ENCODE assay signal across 24 mouse cellular contexts in the genomic region with DNA sequence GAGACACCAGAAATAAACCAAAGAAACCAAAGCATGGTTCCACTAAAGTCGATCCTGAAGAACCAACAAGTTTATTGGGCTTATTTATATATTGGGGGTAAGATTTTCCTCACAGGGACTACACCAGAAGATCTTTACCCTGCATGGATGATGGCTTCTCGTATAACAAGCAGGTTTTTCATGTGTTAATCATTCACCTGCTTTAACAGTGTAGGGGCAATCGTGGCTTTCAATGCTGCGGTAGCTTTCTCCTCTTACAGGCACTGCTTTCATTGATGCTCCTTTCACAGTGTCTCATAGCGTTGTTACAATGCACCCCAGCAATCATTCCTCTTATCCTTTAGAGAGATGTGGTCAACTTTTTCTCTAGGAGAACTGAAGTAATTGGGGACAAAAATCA. TPM values are rescaled to one million over a fixed set of nuclear protein-coding genes. Genes with fewer than 3 reads are reported as not detected.
A peak's percentile ranks its signal among the peaks of the same experiment; 100 is the strongest.
DNase-seq lines count a peak whose midpoint lies in the region; ATAC-seq and TF ChIP-seq lines count a peak whose summit lies in the region.
"Had no signal": no experiment of that assay in that cellular context is flagged by ENCODE, and none has a peak within 500 bp of the region (broad histone marks: within the 10 kb centered on the region; RNA-seq: fewer than 3 reads in every experiment).

No protein-coding gene starts in this region.

- peak; percentile 8 for DNase-seq in kidney, adult 2 months
- no peak for DNase-seq in kidney, postnatal 25 days
- DNase-seq: adrenal gland, adult 2 months; adrenal gland, postnatal 10 days; adrenal gland, postnatal 25 days; cerebellum, adult 11 months; cerebellum, adult 18-20 months; cerebellum, adult 8-10 months; cerebellum, adult 9-11 months; cerebellum, postnatal 14 days; cerebellum, postnatal 36 days; embryo, embryonic 11 days had no signal

- WGBS in kidney, adult 2 months: 27% methylated on average over 5 of the region's 5 CpGs
- 50% methylated on average over 5 of the region's 5 CpGs for WGBS in kidney, embryonic 14.5 days
- 47% methylated on average over 5 of the region's 5 CpGs for WGBS in kidney, embryonic 15.5 days

- H3K27me3 ChIP-seq in kidney, adult 2 months (replicated peaks; ENCODE audit: control insufficient read depth, insufficient read depth, low read length): no peaks in the 10 kb centered on the region
- no peaks in the 10 kb centered on the region for H3K27me3 ChIP-seq in kidney, embryonic 14.5 days (ENCODE audit: control insufficient read depth, insufficient read depth, low read length)
- no peaks in the 10 kb centered on the region for H3K27me3 ChIP-seq in kidney, embryonic 15.5 days
- H3K27me3 ChIP-seq: embryonic facial prominence, embryonic 13.5 days; embryonic facial prominence, embryonic 15.5 days; forebrain, embryonic 12.5 days had no signal

- H3K9me3 ChIP-seq in kidney, embryonic 14.5 days (ENCODE audit: control insufficient read depth, low read length): no peaks in the 10 kb centered on the region
- no peaks in the 10 kb centered on the region for H3K9me3 ChIP-seq in kidney, embryonic 15.5 days (replicated peaks)
- H3K9me3 ChIP-seq: embryonic facial prominence, embryonic 13.5 days; embryonic facial prominence, embryonic 15.5 days; forebrain, embryonic 10.5 days; forebrain, embryonic 12.5 days had no signal

- H3K9ac ChIP-seq in kidney, embryonic 14.5 days (ENCODE audit: low read depth, low read length): no peak overlapping the region
- H3K9ac ChIP-seq in kidney, embryonic 15.5 days: no peak overlapping the region
- H3K9ac ChIP-seq: embryonic facial prominence, embryonic 13.5 days; embryonic facial prominence, embryonic 15.5 days; forebrain, embryonic 12.5 days had no signal

- H3K4me1 ChIP-seq in kidney, adult 2 months (ENCODE audit: control insufficient read depth, insufficient read depth, low read length): no peaks in the 10 kb centered on the region
- H3K4me1 ChIP-seq in kidney, embryonic 14.5 days (ENCODE audit: control insufficient read depth, insufficient read depth, low read length): no peaks in the 10 kb centered on the region
- no peaks in the 10 kb centered on the region for H3K4me1 ChIP-seq in kidney, embryonic 15.5 days
- H3K4me1 ChIP-seq: embryonic facial prominence, embryonic 13.5 days; embryonic facial prominence, embryonic 15.5 days; forebrain, embryonic 10.5 days; forebrain, embryonic 12.5 days had no signal

- H3K36me3 ChIP-seq in kidney, adult 2 months (ENCODE audit: control insufficient read depth, insufficient read depth, low read length): no peaks in the 10 kb centered on the region
- no peaks in the 10 kb centered on the region for H3K36me3 ChIP-seq in kidney, embryonic 14.5 days (ENCODE audit: control insufficient read depth, insufficient read depth, low read length)
- no peaks in the 10 kb centered on the region for H3K36me3 ChIP-seq in kidney, embryonic 15.5 days
- H3K36me3 ChIP-seq: embryonic facial prominence, embryonic 13.5 days; embryonic facial prominence, embryonic 15.5 days; forebrain, embryonic 10.5 days; forebrain, embryonic 12.5 days had no signal

- no peak overlapping the region for H3K27ac ChIP-seq in kidney, adult 2 months (ENCODE audit: insufficient read depth, low read depth, low read length)
- no peak overlapping the region for H3K27ac ChIP-seq in kidney, embryonic 14.5 days (ENCODE audit: low read depth, low read length)
- no peak overlapping the region for H3K27ac ChIP-seq in kidney, embryonic 15.5 days
- H3K27ac ChIP-seq: embryonic facial prominence, embryonic 13.5 days; embryonic facial prominence, embryonic 15.5 days; forebrain, embryonic 10.5 days; forebrain, embryonic 12.5 days had no signal

- H3K4me2 ChIP-seq in kidney, embryonic 14.5 days (replicated peaks; ENCODE audit: low read depth, low read length): no peak overlapping the region
- no peak overlapping the region for H3K4me2 ChIP-seq in kidney, embryonic 15.5 days
- H3K4me2 ChIP-seq: embryonic facial prominence, embryonic 13.5 days; embryonic facial prominence, embryonic 15.5 days; forebrain, embryonic 12.5 days had no signal

- TF ChIP-seq POLR2A in kidney, adult 2 months (IDR thresholded peaks at IDR 0.05; ENCODE audit: low read depth, low read length): no peak

- no peak for ATAC-seq in kidney, embryonic 14.5 days (ENCODE audit: low FRiP score, low TSS enrichment)
- ATAC-seq in kidney, embryonic 15.5 days (replicated peaks; ENCODE audit: low FRiP score): 0 out of 2 replicates have a peak, but pooled peaks have one; percentile 60
- ATAC-seq: forebrain, embryonic 14.5 days; forebrain, embryonic 16.5 days had no signal

- no peak overlapping the region for H3K4me3 ChIP-seq in kidney, adult 2 months (ENCODE audit: insufficient read depth, low read depth, low read length)
- H3K4me3 ChIP-seq in kidney, embryonic 14.5 days (ENCODE audit: low read length): no peak overlapping the region
- no peak overlapping the region for H3K4me3 ChIP-seq in kidney, embryonic 15.5 days (replicated peaks)
- H3K4me3 ChIP-seq: embryonic facial prominence, embryonic 13.5 days; embryonic facial prominence, embryonic 15.5 days; erythroblast, embryonic 14.5 days; forebrain, embryonic 10.5 days; forebrain, embryonic 12.5 days had no signal

- TF ChIP-seq CTCF in kidney, adult 2 months (conservative IDR thresholded peaks at IDR 0.05; ENCODE audit: insufficient read depth, insufficient read length, low read depth, low read length): no peak

RNA-seq across cellular contexts. Expression of gene Tmem45a2, which starts 32.6 kb away (rescaled TPM):
- polyA plus RNA-seq in kidney, adult 2 months (2012; rRNA removed): not detected in 2 replicates
- 0.19 TPM in 1 of 2 replicates, not detected in the other for polyA plus RNA-seq in kidney, embryonic 14.5 days (2014; fragmentation: Nextera tagmentation; extraction: Ambion mirVana)
- polyA plus RNA-seq in kidney, embryonic 15.5 days (2015; fragmentation: Nextera tagmentation; extraction: Ambion mirVana): 0.17 TPM in 1 of 2 replicates, not detected in the other
- polyA plus RNA-seq: adrenal gland, adult 2 months; brain, embryonic 14.5 days; C2C12; embryonic facial prominence, embryonic 11.5 days; erythroblast, embryonic 14.5 days; forebrain, embryonic 10.5 days; forebrain, embryonic 12.5 days; forebrain, embryonic 14.5 days; forebrain, embryonic 16.5 days had no signal
